In genomic region chr9:94730396-94730795, GRCm38 (mm10) we compare ENCODE assay signal across 22 mouse cellular contexts.
DNase-seq lines count a peak whose midpoint lies in the region; ATAC-seq lines count a peak whose summit lies in the region.
"Had no signal": no experiment of that assay in that cellular context is flagged by ENCODE, and none has a peak within 500 bp of the region (broad histone marks: within the 10 kb centered on the region; RNA-seq: fewer than 3 reads in every experiment).

No protein-coding gene starts in this region.

- no peaks in the 10 kb centered on the region for H3K27me3 ChIP-seq in hindbrain, embryonic 14.5 days (ENCODE audit: control insufficient read depth, insufficient read depth, low read length)
- H3K27me3 ChIP-seq: CH12.LX, Patski had no signal

- H3K27ac ChIP-seq in hindbrain, embryonic 14.5 days: no peak overlapping the region

- WGBS in hindbrain, embryonic 14.5 days: 94% methylated on average over 8 of the region's 8 CpGs

- no peak overlapping the region for H3K9ac ChIP-seq in hindbrain, embryonic 14.5 days

- no peak overlapping the region for H3K4me2 ChIP-seq in hindbrain, embryonic 14.5 days (replicated peaks)

- ATAC-seq in frontal cortex, adult (ENCODE audit: low TSS enrichment): peak; percentile 66; the same call in 1 of the 2 replicates
- ATAC-seq in hindbrain, embryonic 14.5 days (ENCODE audit: low FRiP score): no peak
- ATAC-seq: activated CD4-positive, CD25-positive, alpha-beta regulatory T cell, adult 4 months; CD4-positive, CD25-positive, alpha-beta regulatory T cell, adult 4 months; Patski had no signal

- no peak overlapping the region for H3K4me3 ChIP-seq in hindbrain, embryonic 14.5 days (replicated peaks; ENCODE audit: low read length)

- no peaks in the 10 kb centered on the region for H3K4me1 ChIP-seq in hindbrain, embryonic 14.5 days (replicated peaks; ENCODE audit: control insufficient read depth, insufficient read depth, low read length)

- H3K36me3 ChIP-seq in hindbrain, embryonic 14.5 days (replicated peaks; ENCODE audit: control insufficient read depth, insufficient read depth): no peaks in the 10 kb centered on the region
- H3K36me3 ChIP-seq: G1E had no signal

- no peaks in the 10 kb centered on the region for H3K9me3 ChIP-seq in hindbrain, embryonic 14.5 days (ENCODE audit: control insufficient read depth, low read length)

- DNase-seq in frontal cortex, postnatal 36 days (ENCODE audit: low spot score in 2 of 2): no peak
- DNase-seq in right cerebral cortex, adult 18-20 months: peak; percentile 28
- no peak for DNase-seq in right cerebral cortex, postnatal 10 days (ENCODE audit: low spot score in 2 of 2)
- peak; percentile 52 for DNase-seq in brain, adult 2 months (ENCODE audit: low read depth, low spot score)
- DNase-seq in hindbrain, embryonic 14.5 days (ENCODE audit: low spot score): no peak
- DNase-seq: adrenal gland, adult 2 months; adrenal gland, adult 8-10 months; adrenal gland, postnatal 10 days; adrenal gland, postnatal 14 days; adrenal gland, postnatal 25 days; adrenal gland, postnatal 36 days; B cell, adult 2 months; cerebellum, adult 11 months; cerebellum, adult 11-12 months; cerebellum, adult 18-20 months; cerebellum, adult 2 months had no signal

Comparison
In these comparisons a context has a peak if more than half of its experiments do, and no peak if none do; other contexts are left out.
1. DNase-seq: peak in right cerebral cortex, adult 18-20 months (single experiment) and brain, adult 2 months (single experiment); none in frontal cortex, postnatal 36 days (0 of 2), right cerebral cortex, postnatal 10 days (0 of 2) and hindbrain, embryonic 14.5 days (single experiment).